ENCODE assay signal across 28 mouse cellular contexts in genomic region chr9:120163862-120164261, GRCm38 (mm10). TPM values are rescaled to one million over a fixed set of nuclear protein-coding genes. Genes with fewer than 3 reads are reported as not detected.
DNase-seq lines count a peak whose midpoint lies in the region; ATAC-seq and TF ChIP-seq lines count a peak whose summit lies in the region.
"Had no signal": no experiment of that assay in that cellular context is flagged by ENCODE, and none has a peak within 500 bp of the region (broad histone marks: within the 10 kb centered on the region; RNA-seq: fewer than 3 reads in every experiment).

No protein-coding gene starts in this region.

- H3K27ac ChIP-seq in testis, adult 2 months (ENCODE audit: control insufficient read depth, insufficient read depth, low read depth, low read length): no peak overlapping the region
- H3K27ac ChIP-seq in ES-E14 (ENCODE audit: insufficient read depth, low read depth, low read length, poor library complexity, severe bottlenecking): no peak overlapping the region
- no peak overlapping the region for H3K27ac ChIP-seq in kidney, embryonic 16.5 days (ENCODE audit: low read length)
- H3K27ac ChIP-seq: embryonic facial prominence, embryonic 15.5 days; forebrain, embryonic 10.5 days; heart, adult 2 months; heart, embryonic 15.5 days; hindbrain, embryonic 13.5 days; hindbrain, postnatal 0 days had no signal

- no peak for ATAC-seq in kidney, embryonic 16.5 days (ENCODE audit: low FRiP score, low TSS enrichment)
- ATAC-seq in monocyte, adult 5-6 weeks (replicated peaks; ENCODE audit: insufficient number of reproducible peaks, low FRiP score, low TSS enrichment, poor library complexity, severe bottlenecking): no peak
- ATAC-seq: activated CD4-positive, CD25-positive, alpha-beta regulatory T cell, adult 4 months; forebrain, embryonic 16.5 days; hindbrain, postnatal 0 days had no signal

- peak overlapping the region; percentile 80 for H3K4me3 ChIP-seq in testis, adult 2 months (ENCODE audit: control insufficient read depth, low read depth, low read length)
- H3K4me3 ChIP-seq in ES-E14 (ENCODE audit: insufficient read depth in 1 of 2, low read depth in 1 of 2, low read length in 2 of 2, poor library complexity in 1 of 2, severe bottlenecking in 1 of 2): peak overlapping the region; percentile 40 to 90; a peak in 3 of 4 replicates
- H3K4me3 ChIP-seq in kidney, embryonic 16.5 days (ENCODE audit: low read length): no peak overlapping the region
- H3K4me3 ChIP-seq: embryonic facial prominence, embryonic 15.5 days; erythroblast, embryonic 14.5 days; forebrain, embryonic 10.5 days; heart, adult 2 months; heart, embryonic 15.5 days; hindbrain, embryonic 13.5 days had no signal

- no peaks in the 10 kb centered on the region for H3K36me3 ChIP-seq in testis, adult 2 months (ENCODE audit: control insufficient read depth, insufficient read depth, low read length)
- H3K36me3 ChIP-seq in ES-E14 (ENCODE audit: control insufficient read depth, insufficient read depth, low read length, poor library complexity, severe bottlenecking): no peaks in the 10 kb centered on the region
- H3K36me3 ChIP-seq in kidney, embryonic 16.5 days (ENCODE audit: insufficient read depth, low read length): no peaks in the 10 kb centered on the region
- H3K36me3 ChIP-seq: embryonic facial prominence, embryonic 15.5 days; forebrain, embryonic 10.5 days; heart, embryonic 15.5 days; hindbrain, embryonic 13.5 days had no signal

- DNase-seq in testis, postnatal 10 days (ENCODE audit: low spot score): no peak
- peak; percentile 66 for DNase-seq in ES-E14 (ENCODE audit: low read depth, low spot score)
- peak; percentile 38 for DNase-seq in brain, adult 2 months (ENCODE audit: low read depth, low spot score)
- DNase-seq in testis, postnatal 14 days (ENCODE audit: low spot score): peak; percentile 76
- DNase-seq in embryo, embryonic 11 days: no peak
- DNase-seq: adrenal gland, postnatal 14 days; cerebellum, adult 11-12 months; cerebellum, postnatal 10 days; gastrocnemius, postnatal 14 days; heart, adult 2 months; heart, postnatal 14 days; kidney, adult 11 months had no signal

- no peak overlapping the region for H3K4me2 ChIP-seq in kidney, embryonic 16.5 days (replicated peaks; ENCODE audit: low read depth, low read length)
- H3K4me2 ChIP-seq: embryonic facial prominence, embryonic 15.5 days; heart, embryonic 11.5 days; heart, embryonic 15.5 days; hindbrain, embryonic 13.5 days had no signal

- 86% methylated on average over 16 of the region's 16 CpGs for WGBS in kidney, embryonic 16.5 days

- in situ Hi-C loops in ES-E14 (cut with MboI; ENCODE audit: low sequenced_read_pairs in 2 of 2, unreplicated experiment in 2 of 2): no loop called here

- no peak for TF ChIP-seq POLR2A in testis, adult 2 months (IDR thresholded peaks at IDR 0.05; ENCODE audit: control insufficient read depth, low read depth, low read length)

- no peaks in the 10 kb centered on the region for H3K27me3 ChIP-seq in testis, adult 2 months (ENCODE audit: control insufficient read depth, insufficient read depth, low read length)
- H3K27me3 ChIP-seq in kidney, embryonic 16.5 days (ENCODE audit: insufficient read depth, low read length): no peaks in the 10 kb centered on the region

- no peaks in the 10 kb centered on the region for H3K9me3 ChIP-seq in ES-E14 (ENCODE audit: control insufficient read depth, insufficient read depth, low read depth, low read length)
- no peaks in the 10 kb centered on the region for H3K9me3 ChIP-seq in kidney, embryonic 16.5 days (ENCODE audit: low read length)
- H3K9me3 ChIP-seq: embryonic facial prominence, embryonic 15.5 days; forebrain, embryonic 10.5 days; heart, embryonic 15.5 days; hindbrain, embryonic 13.5 days had no signal

- H3K4me1 ChIP-seq in testis, adult 2 months (ENCODE audit: control insufficient read depth, insufficient read depth, low read length): no peaks in the 10 kb centered on the region
- no peaks in the 10 kb centered on the region for H3K4me1 ChIP-seq in ES-E14 (ENCODE audit: control insufficient read depth in 2 of 2, insufficient read depth in 2 of 2, low read length in 2 of 2, poor library complexity in 1 of 2)
- H3K4me1 ChIP-seq in kidney, embryonic 16.5 days (ENCODE audit: insufficient read depth, low read length): no peaks in the 10 kb centered on the region
- H3K4me1 ChIP-seq: embryonic facial prominence, embryonic 15.5 days; forebrain, embryonic 10.5 days; heart, embryonic 15.5 days; hindbrain, embryonic 13.5 days had no signal

- H3K9ac ChIP-seq in ES-E14 (ENCODE audit: insufficient read depth, low read depth, low read length, poor library complexity, severe bottlenecking): 0 out of 2 replicates have a peak overlapping the region, but pooled peaks have one; percentile 30
- no peak overlapping the region for H3K9ac ChIP-seq in kidney, embryonic 16.5 days (replicated peaks; ENCODE audit: low read length)
- H3K9ac ChIP-seq: embryonic facial prominence, embryonic 15.5 days; heart, embryonic 15.5 days; hindbrain, embryonic 13.5 days had no signal

- no peak for TF ChIP-seq CTCF in testis, adult 2 months (IDR thresholded peaks at IDR 0.05; ENCODE audit: control insufficient read depth, insufficient read depth, insufficient replicate concordance, low read depth, low read length)

TF ChIP-seq in ES-E14, 5 proteins besides CTCF, POLR2A, EP300 and RAD21:
- TF ChIP-seq ZNF384 (IDR thresholded peaks at IDR 0.05; ENCODE audit: low read depth, low read length) (no peak), MAFK (IDR thresholded peaks at IDR 0.05; ENCODE audit: insufficient read depth, low read depth, low read length) (no peak), HCFC1 (IDR thresholded peaks at IDR 0.05; ENCODE audit: borderline replicate concordance, insufficient read depth, low read length) (no peak), CHD2 (IDR thresholded peaks at IDR 0.05; ENCODE audit: low read depth, low read length) (no peak), ZC3H11A (IDR thresholded peaks at IDR 0.05; ENCODE audit: borderline replicate concordance, low read depth, low read length) (no peak)

RNA-seq across cellular contexts. Expression of gene Mobp, which starts 14.4 kb away (rescaled TPM):
- 0.49 and 0.79 TPM in 2 replicates for polyA plus RNA-seq in testis, adult 2 months (2012; rRNA removed)
- 2.7 and 5.4 TPM in 2 replicates for total RNA-seq in ES-E14 (2012; rRNA removed)
- polyA plus RNA-seq in kidney, embryonic 16.5 days (2015; fragmentation: Nextera tagmentation; extraction: Ambion mirVana): not detected in 2 replicates
- not detected in 3 replicates for total RNA-seq in monocyte, adult 5-6 weeks (2017)
- total RNA-seq: adrenal gland, adult 18-20 months; adrenal gland, postnatal 14 days; gastrocnemius, adult 18-20 months; heart, adult 2 months; heart, postnatal 14 days; hematopoietic stem cell, adult 5-6 weeks had no signal
- polyA plus RNA-seq: activated CD4-positive, CD25-positive, alpha-beta regulatory T cell, adult 4 months; erythroblast, embryonic 14.5 days; heart, adult 2 months; heart, embryonic 11.5 days; hindbrain, embryonic 13.5 days; intestine, embryonic 14.5 days had no signal

RNA-seq across cellular contexts. Expression of gene Rpsa, which starts 36.4 kb away (rescaled TPM):
- polyA plus RNA-seq in testis, adult 2 months (2012; rRNA removed): 310 and 318 TPM in 2 replicates
- 2,665 and 2,882 TPM in 2 replicates for total RNA-seq in ES-E14 (2012; rRNA removed)
- 1,478 and 1,498 TPM in 2 replicates for polyA plus RNA-seq in kidney, embryonic 16.5 days (2015; fragmentation: Nextera tagmentation; extraction: Ambion mirVana)
- 2,389 to 2,734 TPM (median 2,564 TPM) in 3 replicates for total RNA-seq in monocyte, adult 5-6 weeks (2017)

RNA-seq across cellular contexts. Expression of gene Slc25a38, which starts 53.7 kb away (rescaled TPM):
- polyA plus RNA-seq in testis, adult 2 months (2012; rRNA removed): 27.8 and 28.2 TPM in 2 replicates
- 37.4 and 39.5 TPM in 2 replicates for total RNA-seq in ES-E14 (2012; rRNA removed)
- 36.3 and 37.0 TPM in 2 replicates for polyA plus RNA-seq in kidney, embryonic 16.5 days (2015; fragmentation: Nextera tagmentation; extraction: Ambion mirVana)
- total RNA-seq in monocyte, adult 5-6 weeks (2017): 29.0 to 46.6 TPM (median 44.2 TPM) in 3 replicates

Comparison
In these comparisons a context has a peak if more than half of its experiments do, and no peak if none do; other contexts are left out.
1. DNase-seq: peak in ES-E14 (single experiment), brain, adult 2 months (single experiment) and testis, postnatal 14 days (single experiment); none in testis, postnatal 10 days (single experiment) and embryo, embryonic 11 days (single experiment).